Mouse (Mus musculus) kidney, adult 8-10 months (tissue): ENCODE measurements around the gene Rasl10a.
A peak's percentile ranks its signal among the peaks of the same experiment; 100 is the strongest.
"Not testable (repeated sequence)": the region's sequence is repeated elsewhere in the genome, so short reads cannot be mapped to it uniquely, and the experiment has no call there.

ENCODE experiments used
- DNase-seq, 2 experiments: peaks; one replicate each; pipeline ENCODE4 v3.0.0; 2022

The Rasl10a gene

DNA sequence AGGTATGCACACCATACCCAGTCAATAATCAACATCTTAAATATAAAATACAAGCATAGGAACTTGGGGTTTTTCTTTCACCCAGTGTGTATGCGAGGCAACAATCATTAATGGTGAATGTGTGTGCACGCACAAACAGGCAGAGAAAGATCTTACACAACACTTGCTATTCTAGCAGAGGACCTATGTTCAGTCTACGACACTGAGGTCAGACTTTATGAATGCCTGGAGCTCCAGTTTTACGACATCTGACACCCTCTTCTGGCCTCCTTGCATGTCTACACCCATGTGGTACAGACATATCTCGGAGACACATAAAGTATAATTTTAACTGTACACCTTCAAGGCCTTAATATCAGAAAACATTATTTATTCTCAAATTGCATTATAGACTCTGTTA is 18.9 kb downstream of the Rasl10a start:
- DNase-seq = not testable (repeated sequence)

DNA sequence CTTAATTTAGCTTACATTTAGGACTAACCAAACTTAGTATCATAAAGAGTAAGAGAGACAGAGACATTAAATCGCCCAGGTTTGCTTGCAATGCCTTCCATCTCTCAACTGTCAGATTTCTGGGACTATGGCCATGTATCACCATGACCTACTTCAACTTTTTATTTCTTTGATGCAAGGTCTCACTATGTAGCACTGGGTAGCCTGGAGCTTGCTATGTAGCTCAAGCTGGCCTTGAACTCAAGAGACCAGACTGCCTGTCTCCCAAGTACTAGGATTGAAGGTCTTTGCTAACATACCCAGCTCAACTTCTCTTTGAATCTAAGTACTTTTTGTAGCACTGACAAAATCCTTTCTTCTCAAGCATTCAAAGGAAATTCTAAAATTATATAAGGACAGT is 31.2 kb downstream of the Rasl10a start:
- DNase-seq = no peak

DNA sequence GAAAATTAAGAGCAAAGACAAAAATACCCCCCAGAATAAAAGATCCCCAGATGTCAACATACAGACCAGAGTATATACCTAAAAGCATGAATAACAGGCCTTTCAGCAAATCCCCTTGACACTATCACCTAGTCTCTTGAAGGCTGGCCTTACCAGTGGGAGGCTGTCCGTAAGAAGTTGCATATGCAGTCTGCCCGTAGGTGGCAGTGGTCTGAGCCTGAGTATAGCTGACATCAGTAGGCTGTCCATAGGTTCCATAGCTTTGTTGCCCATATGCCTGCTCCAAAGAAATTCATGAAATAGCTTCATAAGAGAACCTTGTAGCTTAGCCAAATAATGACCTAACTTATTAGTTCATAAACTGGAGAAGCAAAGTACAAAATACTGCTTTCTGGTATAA is 33.8 kb downstream of the Rasl10a start:
- no peak for DNase-seq

DNA sequence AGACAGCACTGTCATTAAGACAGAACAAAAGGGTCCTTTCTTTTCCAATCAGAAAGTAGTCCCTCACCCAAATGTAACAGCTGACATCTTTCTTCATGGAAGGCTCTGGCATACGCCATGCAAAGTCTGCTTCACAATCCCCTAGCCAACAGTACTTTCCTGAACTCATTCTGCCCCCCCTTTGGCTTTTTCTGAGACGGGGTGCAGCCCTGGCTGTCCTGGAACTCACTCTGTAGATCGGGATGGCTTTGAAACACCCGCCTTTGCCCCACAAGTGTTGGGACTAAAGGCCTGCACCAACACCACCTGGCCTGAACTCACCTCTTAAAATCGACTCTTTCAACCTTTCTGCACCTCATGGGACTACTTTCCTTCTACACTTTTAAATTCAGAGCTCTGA is 37.9 kb downstream of the Rasl10a start:
- DNase-seq = no peak

DNA sequence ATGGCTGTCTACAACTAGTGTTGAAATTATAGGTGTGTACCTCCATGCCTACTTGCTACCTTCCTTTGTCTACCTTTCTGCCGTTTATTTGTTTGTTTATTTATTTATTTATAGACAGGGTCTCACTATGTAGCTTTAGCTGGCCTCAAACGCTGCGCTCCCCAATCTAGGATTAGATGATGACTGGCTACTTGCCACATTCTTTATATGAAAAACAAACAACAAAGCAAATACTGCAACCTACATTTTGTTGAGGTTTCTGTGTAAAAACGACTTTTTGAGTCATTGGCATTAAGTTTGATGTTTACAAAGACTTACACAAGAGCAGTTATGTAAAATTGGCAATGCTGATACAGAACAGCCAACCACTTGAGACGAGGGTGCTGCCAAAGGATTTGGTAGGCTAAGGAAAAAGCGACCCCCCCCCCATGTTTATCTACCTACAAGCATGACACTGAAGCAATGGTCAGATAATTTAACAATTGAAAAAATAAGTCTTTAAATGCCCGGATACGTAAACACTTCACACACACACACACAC is 38.6 kb downstream of the Rasl10a start:
- DNase-seq = no peak

- DNase-seq = peak; percentile 47 to 64
These were observed 40.3 kb downstream of the Rasl10a start for GRCm38 (mm10) chr11:5098035-5098735.

DNA sequence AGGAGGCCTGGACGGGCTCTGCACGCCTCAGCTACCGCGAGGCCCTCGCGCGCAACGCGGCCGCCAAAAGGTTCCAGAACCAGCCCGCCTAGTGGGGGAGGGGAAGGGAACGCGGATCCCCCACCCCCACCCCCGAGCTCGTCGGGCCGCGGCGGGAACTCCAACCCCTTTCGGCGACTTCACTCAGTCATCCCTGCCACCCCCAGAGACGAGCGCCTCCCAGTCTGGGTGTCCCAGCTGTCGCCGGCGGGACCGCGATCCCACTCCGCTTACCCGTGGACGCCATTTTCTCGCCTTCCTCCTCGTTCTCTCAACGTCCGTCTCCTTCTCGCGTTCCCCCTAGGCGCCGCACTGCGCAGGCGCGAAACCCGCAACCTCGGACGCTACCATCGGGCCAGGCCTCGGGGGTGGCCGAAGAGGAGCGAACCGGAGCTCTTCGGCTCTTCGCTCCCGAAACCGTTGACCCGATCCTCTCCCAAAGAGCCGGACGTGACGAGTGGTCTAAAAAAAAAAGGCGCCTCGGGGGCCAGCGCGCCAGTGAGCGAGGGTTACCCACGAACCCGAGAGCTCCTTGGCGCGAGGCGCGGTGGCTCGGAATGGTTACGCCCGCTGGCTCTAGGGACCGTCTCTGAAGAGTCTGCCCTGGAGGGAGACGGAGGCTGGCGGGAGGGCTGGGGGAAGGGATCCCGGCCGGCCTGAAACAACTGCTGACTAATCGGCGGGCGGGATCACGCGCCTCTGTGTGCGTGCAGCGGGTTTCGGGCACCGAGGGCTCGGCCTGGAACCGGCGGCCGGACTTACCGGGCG is 41.0 kb downstream of the Rasl10a start, which contains the start of the genes Rhbdd3 and Ewsr1:
Gene Rhbdd3 (plus strand): TSS at position 191 of the 807 bp plus-strand sequence.
Gene Ewsr1 (minus strand): TSS at position 531 of the 807 bp plus-strand sequence.
- DNase-seq = peak; percentile 94 to 96

DNA sequence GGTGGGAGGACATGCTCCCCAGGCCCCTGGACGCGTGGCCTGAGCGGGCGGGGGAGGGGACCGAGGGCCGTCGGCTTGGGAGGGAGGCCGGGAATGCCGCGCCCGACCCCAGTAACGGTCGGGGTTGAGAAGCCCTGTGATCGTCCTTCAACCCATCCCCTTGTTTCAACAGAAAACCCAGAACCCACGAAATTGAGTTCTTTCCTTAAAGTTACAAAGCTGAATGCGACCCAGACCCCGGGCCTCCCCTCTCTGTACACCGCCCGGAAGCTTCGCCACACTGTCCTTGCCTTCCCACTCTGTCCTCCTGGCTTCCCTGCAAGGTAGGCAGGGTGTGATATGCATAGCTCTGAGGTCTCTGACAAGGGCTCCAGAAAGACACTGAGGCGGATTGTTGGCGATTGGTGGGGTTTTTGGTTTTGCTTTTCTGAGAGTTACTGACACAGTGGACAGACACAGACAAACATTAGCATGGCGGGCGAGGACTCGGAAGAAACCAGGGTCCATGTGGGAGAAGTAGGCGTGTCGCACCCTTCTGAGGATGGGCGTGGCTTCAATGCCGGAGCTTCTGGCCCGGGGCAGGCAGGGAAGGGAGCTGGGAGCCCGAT is 41.8 kb downstream of the Rasl10a start:
- DNase-seq = peak; percentile 82 to 89

DNA sequence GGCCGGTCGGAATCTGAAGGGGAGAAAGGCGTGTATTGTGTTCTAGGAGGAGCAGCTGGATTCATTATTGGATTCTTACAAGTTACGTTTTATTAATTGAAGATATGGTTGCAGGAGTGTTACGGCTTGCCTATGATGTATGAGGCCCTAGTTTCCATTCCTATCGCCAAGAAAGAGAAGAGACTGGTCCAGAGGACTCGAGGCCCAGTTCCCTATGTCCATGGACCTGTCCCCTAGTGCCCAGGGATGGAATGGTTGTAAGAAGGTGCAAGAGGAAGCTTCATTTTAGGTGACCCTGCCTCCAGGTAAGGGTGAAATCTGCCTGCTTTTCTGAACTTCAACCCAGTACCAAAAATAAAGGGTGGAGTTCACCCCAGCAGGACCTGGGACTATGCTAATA is 42.4 kb downstream of the Rasl10a start:
- DNase-seq = no peak

GRCm38 (mm10) chr11:5100801-5101200 is 42.9 kb downstream of the Rasl10a start:
- no peak for DNase-seq

DNA sequence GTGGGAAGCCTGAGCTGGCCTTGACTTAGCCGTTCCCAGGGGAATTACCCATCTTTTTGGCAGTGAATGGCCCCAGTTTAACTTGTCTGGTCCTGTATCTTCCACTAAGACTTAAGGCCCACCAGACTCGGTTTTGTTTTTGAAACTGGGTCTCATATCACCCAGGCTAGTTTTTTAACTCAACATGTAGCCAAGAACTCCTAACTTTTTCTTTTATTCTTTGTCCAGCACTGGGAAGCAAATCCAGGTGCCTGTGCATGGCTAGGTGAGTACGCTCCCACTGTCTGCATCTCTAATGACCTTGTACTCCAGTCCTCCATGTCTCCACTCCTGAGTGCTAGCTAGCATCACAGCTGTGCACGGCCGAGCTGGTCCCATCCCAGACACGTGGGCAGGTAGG is 43.7 kb downstream of the Rasl10a start:
- DNase-seq = no peak

- DNase-seq = no peak
These were observed 44.5 kb downstream of the Rasl10a start for GRCm38 (mm10) chr11:5102384-5102783.

GRCm38 (mm10) chr11:5103986-5104509 is 46.1 kb downstream of the Rasl10a start:
- DNase-seq = no peak

DNA sequence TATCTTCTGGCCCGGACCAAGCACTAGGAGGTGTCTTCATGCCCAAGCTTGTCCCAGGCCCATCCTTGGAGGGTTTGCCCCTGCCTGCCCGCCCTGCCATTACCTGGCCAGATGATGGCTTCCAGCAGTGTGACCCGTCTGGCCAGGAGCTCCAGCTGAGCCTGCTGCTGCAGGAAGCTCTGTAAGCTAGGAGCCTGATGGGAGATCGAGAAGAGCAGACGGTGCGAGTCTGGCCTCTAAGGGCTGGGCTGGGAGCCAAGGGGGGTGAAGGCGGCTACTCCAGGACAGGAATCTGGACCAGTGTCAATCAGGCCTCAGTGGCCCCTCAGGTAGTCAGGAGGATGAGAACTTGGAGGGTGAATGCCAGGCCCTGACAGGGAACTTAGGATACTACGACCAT is 51.5 kb downstream of the Rasl10a start:
- no peak for DNase-seq
